ENCODE assay signal across 8 mouse cellular contexts in the genomic region with DNA sequence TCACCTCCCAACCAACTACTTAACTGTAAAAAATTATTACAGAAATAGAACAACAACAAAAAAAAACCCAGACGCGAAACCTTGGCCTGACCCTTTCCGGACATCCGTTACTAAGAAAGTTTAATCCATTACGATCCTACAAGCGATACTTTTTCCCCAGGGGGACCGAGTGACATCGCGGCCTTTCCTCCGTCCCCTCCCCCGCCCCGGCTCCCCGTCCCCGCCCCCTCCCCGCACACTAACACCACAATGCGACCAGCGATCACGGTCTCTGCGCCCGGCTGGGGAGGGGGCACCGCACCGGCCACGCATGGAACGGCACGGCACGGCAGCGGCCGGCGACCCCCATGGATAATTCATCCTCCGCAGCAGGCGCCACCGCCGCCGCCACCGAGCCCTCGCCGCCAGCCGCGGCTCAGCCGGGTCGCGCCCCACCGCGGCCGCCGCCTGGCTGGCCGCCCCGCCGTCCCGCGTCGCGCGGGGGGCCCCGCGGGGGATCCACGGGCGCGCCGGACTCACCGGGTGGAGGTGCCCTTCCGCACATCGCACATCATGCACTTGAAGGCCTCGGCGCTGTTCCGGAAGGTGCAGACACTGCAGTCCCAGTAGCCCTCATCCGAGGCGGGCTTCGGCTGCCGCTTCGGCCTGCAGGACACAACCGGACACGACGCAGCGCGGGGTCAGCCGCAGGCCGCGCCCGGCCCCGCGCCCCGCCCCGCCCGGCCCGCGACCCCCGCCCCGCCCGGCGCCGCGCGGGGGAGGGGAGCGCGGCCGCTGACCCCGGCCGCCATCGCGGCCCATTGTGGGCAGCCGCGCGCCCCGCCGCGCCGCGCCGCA. TPM values are rescaled to one million over a fixed set of nuclear protein-coding genes. Genes with fewer than 3 reads are reported as not detected.
DNase-seq lines count a peak whose midpoint lies in the region; ATAC-seq and TF ChIP-seq lines count a peak whose summit lies in the region.

No protein-coding gene starts in this region.

- H3K4me1 ChIP-seq in forebrain, postnatal 0 days (ENCODE audit: insufficient read depth) = 0 out of 2 replicates have a peak, but pooled peaks cover 4% of the 10 kb centered on the region
- H3K4me1 ChIP-seq in hindbrain, embryonic 14.5 days (replicated peaks; ENCODE audit: control insufficient read depth, insufficient read depth, low read length) = peaks cover 9% of the 10 kb centered on the region
- H3K4me1 ChIP-seq in limb, embryonic 10.5 days = peaks cover 14% of the 10 kb centered on the region; the same call in 1 of the 2 replicates
- H3K4me1 ChIP-seq in midbrain, embryonic 12.5 days = peaks cover 17% of the 10 kb centered on the region

- H3K9ac ChIP-seq in forebrain, postnatal 0 days = peak overlapping the region; percentile 83
- peak overlapping the region; percentile 93 for H3K9ac ChIP-seq in hindbrain, embryonic 14.5 days
- H3K9ac ChIP-seq in midbrain, embryonic 12.5 days (replicated peaks) = peak overlapping the region; percentile 92

- peak; percentile 22 to 54 for DNase-seq in frontal cortex, postnatal 10 days (ENCODE audit: low spot score in 2 of 2)
- DNase-seq in frontal cortex, postnatal 25 days (ENCODE audit: low spot score in 2 of 2) = no peak
- peak; percentile 48 to 58 for DNase-seq in cerebellum, adult 18-20 months
- peak; percentile 46 for DNase-seq in forebrain, postnatal 0 days
- DNase-seq in hindbrain, embryonic 14.5 days (ENCODE audit: low spot score) = peak; percentile 54
- DNase-seq in limb, embryonic 10.5 days (ENCODE audit: low spot score) = peak; percentile 74
- peak; percentile 27 to 76 for DNase-seq in spleen, postnatal 4 days (ENCODE audit: low spot score in 2 of 2)

- 0 out of 2 replicates have a peak, but pooled peaks cover 3% of the 10 kb centered on the region for H3K36me3 ChIP-seq in forebrain, postnatal 0 days (ENCODE audit: insufficient read depth)
- H3K36me3 ChIP-seq in hindbrain, embryonic 14.5 days (replicated peaks; ENCODE audit: control insufficient read depth, insufficient read depth) = peaks cover 9% of the 10 kb centered on the region; the same call in 1 of the 2 replicates
- H3K36me3 ChIP-seq in limb, embryonic 10.5 days = peaks cover 21% of the 10 kb centered on the region
- peaks cover 6% of the 10 kb centered on the region; the same call in 1 of the 2 replicates for H3K36me3 ChIP-seq in midbrain, embryonic 12.5 days

- no peak for TF ChIP-seq CTCF in forebrain, postnatal 0 days (IDR thresholded peaks at IDR 0.05; ENCODE audit: low read depth)

- ATAC-seq in forebrain, postnatal 0 days = peak; percentile 45
- ATAC-seq in hindbrain, embryonic 14.5 days (ENCODE audit: low FRiP score) = peak; percentile 67
- ATAC-seq in midbrain, embryonic 12.5 days (ENCODE audit: low FRiP score, low read depth) = peak; percentile 78

- peak overlapping the region; percentile 99 for H3K4me3 ChIP-seq in forebrain, postnatal 0 days (ENCODE audit: low read depth, low read length)
- H3K4me3 ChIP-seq in hindbrain, embryonic 14.5 days (replicated peaks; ENCODE audit: low read length) = peak overlapping the region; percentile 77
- peak overlapping the region; percentile 88 for H3K4me3 ChIP-seq in limb, embryonic 10.5 days
- H3K4me3 ChIP-seq in midbrain, embryonic 12.5 days = peak overlapping the region; percentile 82

- no peaks in the 10 kb centered on the region for H3K9me3 ChIP-seq in forebrain, postnatal 0 days (ENCODE audit: low read length)
- no peaks in the 10 kb centered on the region for H3K9me3 ChIP-seq in hindbrain, embryonic 14.5 days (ENCODE audit: control insufficient read depth, low read length)
- H3K9me3 ChIP-seq in limb, embryonic 10.5 days (replicated peaks) = no peaks in the 10 kb centered on the region
- no peaks in the 10 kb centered on the region for H3K9me3 ChIP-seq in midbrain, embryonic 12.5 days

- H3K27ac ChIP-seq in forebrain, postnatal 0 days (ENCODE audit: low read depth, low read length) = peak overlapping the region; percentile 90
- peak overlapping the region; percentile 94 for H3K27ac ChIP-seq in hindbrain, embryonic 14.5 days
- peak overlapping the region; percentile 97 for H3K27ac ChIP-seq in limb, embryonic 10.5 days
- H3K27ac ChIP-seq in midbrain, embryonic 12.5 days (replicated peaks) = peak overlapping the region; percentile 93

- H3K27me3 ChIP-seq in forebrain, postnatal 0 days (ENCODE audit: insufficient read depth, low read length) = no peaks in the 10 kb centered on the region
- H3K27me3 ChIP-seq in hindbrain, embryonic 14.5 days (ENCODE audit: control insufficient read depth, insufficient read depth, low read length) = no peaks in the 10 kb centered on the region
- H3K27me3 ChIP-seq in limb, embryonic 10.5 days (ENCODE audit: low read depth, poor library complexity, severe bottlenecking) = no peaks in the 10 kb centered on the region
- H3K27me3 ChIP-seq in midbrain, embryonic 12.5 days = no peaks in the 10 kb centered on the region

- H3K4me2 ChIP-seq in forebrain, postnatal 0 days (ENCODE audit: low read depth) = peak overlapping the region; percentile 85
- peak overlapping the region; percentile 88 for H3K4me2 ChIP-seq in hindbrain, embryonic 14.5 days (replicated peaks)
- peak overlapping the region; percentile 75 for H3K4me2 ChIP-seq in midbrain, embryonic 12.5 days (replicated peaks)

- WGBS in forebrain, postnatal 0 days = under 1% methylated on average over 79 of the region's 110 CpGs
- WGBS in hindbrain, embryonic 14.5 days = under 1% methylated on average over 64 of the region's 110 CpGs
- 3% methylated on average over 108 of the region's 110 CpGs for WGBS in limb, embryonic 10.5 days
- under 1% methylated on average over 62 of the region's 110 CpGs for WGBS in midbrain, embryonic 12.5 days

RNA-seq across cellular contexts. Expression of a gene that starts 0.7 kb away (rescaled TPM):
- total RNA-seq in forebrain, postnatal 0 days (2014; rRNA removed) = 83.7 and 87.4 TPM in 2 replicates
- polyA plus RNA-seq in forebrain, postnatal 0 days (2015; fragmentation: Nextera tagmentation; extraction: Ambion mirVana) = 155 and 160 TPM in 2 replicates
- 136 and 143 TPM in 2 replicates for polyA plus RNA-seq in hindbrain, embryonic 14.5 days (2014; fragmentation: Nextera tagmentation; extraction: Ambion mirVana)
- polyA plus RNA-seq in limb, embryonic 10.5 days (2016; fragmentation: Nextera tagmentation; extraction: Ambion mirVana) = 106 and 128 TPM in 2 replicates
- 95.7 and 98.0 TPM in 2 replicates for polyA plus RNA-seq in midbrain, embryonic 12.5 days (2016; fragmentation: Nextera tagmentation; extraction: Ambion mirVana)

Comparison
In these comparisons a context has a peak if more than half of its experiments do, and no peak if none do; other contexts are left out.
1. DNase-seq: peak in frontal cortex, postnatal 10 days (2 of 2), cerebellum, adult 18-20 months (2 of 2), forebrain, postnatal 0 days (single experiment), hindbrain, embryonic 14.5 days (single experiment), limb, embryonic 10.5 days (single experiment) and spleen, postnatal 4 days (2 of 2); none in frontal cortex, postnatal 25 days (0 of 2).
2. Peak in every context shown above with its lines, with median percentiles within 50 percentile points of each other: ATAC-seq, H3K27ac ChIP-seq, H3K4me2 ChIP-seq, H3K4me3 ChIP-seq and H3K9ac ChIP-seq.